Mouse (Mus musculus) hindbrain, postnatal 0 days (tissue): Measurements from ENCODE around the gene Cilp. TPM values are rescaled to one million over a fixed set of nuclear protein-coding genes. Genes with fewer than 3 reads are reported as not detected.
A peak's percentile ranks its signal among the peaks of the same experiment; 100 is the strongest.
"Not testable (repeated sequence)": the region's sequence is repeated elsewhere in the genome, so short reads cannot be mapped to it uniquely, and the experiment has no call there.

Experiments used
- ATAC-seq: fragments of 200-750 bp; cut with Nextera tagmentation; 2 replicates; pipeline ENCODE4 v1.8.0; 2017; ENCODE audit warnings: mild to moderate bottlenecking, moderate TSS enrichment, moderate library complexity
- DNase-seq: peaks from one replicate; pipeline ENCODE4 v3.0.0-alpha.2; 2015; ENCODE audit warnings: low spot score
- H3K27ac ChIP-seq: fragments of 300-500 bp; sonication (generic); 2 replicates; pipeline ENCODE4 v1.5.1; 2014; ENCODE audit warnings: mild to moderate bottlenecking
- H3K27me3 ChIP-seq: fragments of 300-500 bp; sonication (generic); 2 replicates; pipeline ENCODE4 v1.6.1; 2014; ENCODE audit warnings: low read length, mixed read lengths; ENCODE audit not compliant: insufficient read depth
- H3K36me3 ChIP-seq: fragments of 300-500 bp; sonication (generic); 2 replicates; pipeline ENCODE4 v1.6.1; 2014; ENCODE audit warnings: low read length, mixed read lengths; ENCODE audit not compliant: insufficient read depth
- H3K4me1 ChIP-seq: fragments of 300-500 bp; sonication (generic); 2 replicates; pipeline ENCODE4 v1.6.1; 2014; ENCODE audit warnings: antibody characterized with exemption, low read length, mixed read lengths; ENCODE audit not compliant: insufficient read depth
- H3K4me2 ChIP-seq: fragments of 300-500 bp; sonication (generic); 2 replicates; pipeline ENCODE4 v1.6.1; 2014; ENCODE audit warnings: low read depth, mild to moderate bottlenecking, low read length, moderate library complexity, mixed read lengths
- H3K4me3 ChIP-seq: fragments of 300-500 bp; sonication (generic); 2 replicates; pipeline ENCODE4 v1.5.1; 2014; ENCODE audit warnings: low read length
- H3K9ac ChIP-seq: fragments of 300-500 bp; sonication (generic); replicated peaks from 2 replicates; pipeline ENCODE4 v1.6.1; 2014; ENCODE audit warnings: mild to moderate bottlenecking, low read length, moderate library complexity, mixed read lengths
- H3K9me3 ChIP-seq: fragments of 300-500 bp; sonication (generic); 2 replicates; pipeline ENCODE4 v1.6.1; 2016; ENCODE audit warnings: low read length, mixed read lengths
- CTCF ChIP-seq: IDR thresholded peaks from 2 replicates; pipeline ENCODE4 v1.5.1; 2016; ENCODE audit warnings: antibody characterized with exemption, control low read depth, low read depth
- WGBS: fragments of 180-500 bp; shearing (Covaris S2); extraction: QIAGEN DNeasy Blood & Tissue Kit; methylation state at CpG from one replicate; pipeline ENCODE4 v1.1.7; 2014; 5-methylcytosine and 5-hydroxymethylcytosine counted together
- polyA plus RNA-seq: library from polyadenylated mRNA; unstranded; fragments of >200 nt; fragmentation: Nextera tagmentation; extraction: Ambion mirVana; gene quantifications from 2 replicates; pipeline ENCODE4 v1.2.1, GENCODE M21; 2015
- total RNA-seq: library from RNA; depleted of rRNA; stranded (reverse); fragments of >200 nt; gene quantifications from 2 replicates; pipeline ENCODE4 v1.2.3, GENCODE M21; 2014

Cilp gene
- total and polyA plus RNA-seq, 2 experiments from 2014 or later: 0.16 to 0.29 TPM

DNA sequence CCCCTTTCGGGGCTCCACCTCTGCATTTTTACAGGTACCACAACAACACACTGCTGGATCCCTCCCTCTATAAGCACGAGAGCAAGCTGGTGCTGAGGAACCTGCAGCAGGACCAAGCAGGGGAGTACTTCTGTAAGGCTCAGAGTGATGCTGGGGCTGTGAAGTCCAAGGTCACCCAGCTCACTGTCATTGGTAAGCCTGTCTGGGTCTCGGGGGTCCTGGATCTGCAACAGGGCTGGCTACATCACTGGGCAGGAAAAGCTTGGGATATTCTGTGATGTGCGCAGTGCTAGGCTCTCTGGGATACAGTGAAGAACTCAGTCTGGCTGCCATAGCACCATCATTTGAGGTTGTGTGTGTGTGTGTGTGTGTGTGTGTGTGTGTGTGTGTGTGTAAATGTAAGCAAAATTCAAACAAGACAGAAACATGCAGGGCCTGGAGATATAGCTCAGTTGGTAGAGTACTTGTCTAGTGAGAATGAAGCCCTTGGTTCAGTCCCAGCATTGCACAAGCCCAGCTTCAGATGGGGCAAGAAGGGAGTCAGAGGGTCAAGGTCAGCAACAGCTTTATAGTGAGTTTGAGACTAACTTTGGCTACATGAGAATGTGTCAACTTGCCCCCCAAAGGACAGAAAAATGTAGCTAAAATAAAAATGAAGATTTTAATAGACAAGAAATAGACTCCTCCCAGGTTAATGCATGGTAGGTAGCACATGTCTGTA is 11.0 kb downstream of the Cilp start:
- no peak for TF ChIP-seq CTCF
- Histone ChIP-seq H3K27ac (no peak overlapping the region), H3K9ac (no peak overlapping the region), H3K4me3 (no peak overlapping the region), H3K36me3 (no peaks in the 10 kb centered on the region), H3K4me1 (no peaks in the 10 kb centered on the region), H3K4me2 (no peak overlapping the region), H3K27me3 (no peaks in the 10 kb centered on the region), H3K9me3 (no peaks in the 10 kb centered on the region)
- WGBS: 81% methylated on average over 4 of the region's 4 CpGs
- DNase-seq: no peak
- ATAC-seq: no peak

- 0 out of 2 replicates have a peak, but pooled peaks have one; percentile 43 for ATAC-seq
- Histone ChIP-seq H3K36me3 (no peaks in the 10 kb centered on the region), H3K4me1 (no peaks in the 10 kb centered on the region), H3K27ac (peak overlapping the region; percentile 58; the same call in 1 of the 2 replicates), H3K4me2 (no peak overlapping the region), H3K9me3 (no peaks in the 10 kb centered on the region), H3K27me3 (no peaks in the 10 kb centered on the region), H3K4me3 (no peak overlapping the region), H3K9ac (no peak overlapping the region)
- TF ChIP-seq CTCF: peak; percentile 24; the same call in 1 of the 2 replicates
- 59% methylated on average over 5 of the region's 5 CpGs for WGBS
- peak; percentile 34 for DNase-seq
These were observed 16.7 kb downstream of the Cilp start for GRCm38 (mm10) chr9:65281536-65282151.

- 2% methylated on average over 3 of the region's 3 CpGs for WGBS
- TF ChIP-seq CTCF: peak; percentile 78
- no peak overlapping the region for H3K4me3 ChIP-seq
- no peak overlapping the region for H3K4me2 ChIP-seq
- H3K9ac ChIP-seq: no peak overlapping the region
- no peaks in the 10 kb centered on the region for H3K9me3 ChIP-seq
- H3K27me3 ChIP-seq: no peaks in the 10 kb centered on the region
- no peaks in the 10 kb centered on the region for H3K36me3 ChIP-seq
- ATAC-seq (peak; percentile 81), DNase-seq (peak; percentile 81)
- H3K27ac ChIP-seq: no peak overlapping the region
- H3K4me1 ChIP-seq: no peaks in the 10 kb centered on the region
These were observed 18.3 kb downstream of the Cilp start for GRCm38 (mm10) chr9:65283301-65283700.

GRCm38 (mm10) chr9:65288252-65288651 is 23.3 kb downstream of the Cilp start:
- not testable (repeated sequence) for H3K4me3 ChIP-seq, H3K27ac ChIP-seq, H3K27me3 ChIP-seq, H3K36me3 ChIP-seq, H3K4me1 ChIP-seq, ATAC-seq, H3K9ac ChIP-seq, H3K4me2 ChIP-seq, H3K9me3 ChIP-seq, DNase-seq
- WGBS: 87% methylated on average over 5 of the region's 5 CpGs

- DNase-seq (no peak), ATAC-seq (no peak)
- 94% methylated on average over 4 of the region's 4 CpGs for WGBS
- H3K4me3 ChIP-seq: no peak overlapping the region
- H3K36me3 ChIP-seq: no peaks in the 10 kb centered on the region
- no peaks in the 10 kb centered on the region for H3K9me3 ChIP-seq
- no peaks in the 10 kb centered on the region for H3K27me3 ChIP-seq
- H3K27ac ChIP-seq: no peak overlapping the region
- H3K4me2 ChIP-seq: no peak overlapping the region
- no peak overlapping the region for H3K9ac ChIP-seq
- TF ChIP-seq CTCF: no peak
- peaks cover 5% of the 10 kb centered on the region; the same call in 1 of the 2 replicates for H3K4me1 ChIP-seq
These were observed 25.0 kb downstream of the Cilp start for GRCm38 (mm10) chr9:65289988-65290387.

DNA sequence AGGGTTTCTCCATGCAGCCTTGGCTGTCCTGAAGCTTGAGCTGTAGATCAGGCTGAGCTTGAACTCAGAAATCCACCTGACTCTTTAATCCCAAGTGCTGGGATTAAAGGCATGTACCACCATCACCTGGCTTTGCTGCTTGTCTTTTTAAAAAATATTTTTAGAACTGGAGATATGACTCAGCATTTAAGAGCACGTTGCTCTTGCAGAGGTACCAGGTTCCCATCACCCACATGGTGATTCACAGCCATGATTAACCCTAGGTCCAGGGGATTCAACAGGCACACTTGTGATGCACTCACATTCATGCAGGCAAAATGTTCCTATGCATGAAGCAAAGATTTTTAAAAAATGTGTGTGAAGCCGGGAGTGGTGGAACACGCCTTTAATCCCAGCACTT is 27.4 kb downstream of the Cilp start:
- H3K4me3 ChIP-seq: no peak overlapping the region

DNA sequence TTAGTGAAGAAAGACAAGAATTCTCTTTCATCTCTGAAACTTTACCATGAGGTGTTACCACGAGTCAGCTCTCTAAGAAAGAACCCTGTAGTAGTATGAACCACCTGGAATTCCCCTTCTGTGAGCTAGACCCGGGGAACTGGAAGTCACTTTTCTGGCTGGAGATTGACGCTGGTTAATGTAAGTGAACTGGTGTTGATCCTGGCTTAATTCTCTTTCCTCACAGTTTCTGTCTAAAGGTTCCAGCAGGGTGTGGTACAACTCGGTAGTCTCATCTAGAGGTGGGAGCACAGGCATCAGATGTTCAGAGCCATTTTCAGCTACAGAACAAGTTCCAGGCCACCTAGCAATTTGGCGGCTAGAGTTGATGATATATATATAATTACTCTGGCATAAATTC is 28.1 kb downstream of the Cilp start:
- TF ChIP-seq CTCF: no peak
- Histone ChIP-seq H3K27me3 (no peaks in the 10 kb centered on the region), H3K36me3 (no peaks in the 10 kb centered on the region), H3K4me2 (peak overlapping the region; percentile 87), H3K27ac (peak overlapping the region; percentile 86), H3K9me3 (no peaks in the 10 kb centered on the region), H3K4me1 (peaks cover 5% of the 10 kb centered on the region; the same call in 1 of the 2 replicates), H3K9ac (peak overlapping the region; percentile 91), H3K4me3 (peak overlapping the region; percentile 84)
- 32% methylated on average over 5 of the region's 5 CpGs for WGBS
- ATAC-seq (no peak), DNase-seq (no peak)

More for the DNA sequence above, 27.4 kb downstream of the Cilp start:
- H3K27me3 ChIP-seq: no peaks in the 10 kb centered on the region
- no peak overlapping the region for H3K9ac ChIP-seq
- 92% methylated on average over 3 of the region's 3 CpGs for WGBS
- TF ChIP-seq CTCF: no peak
- H3K4me1 ChIP-seq: peaks cover 5% of the 10 kb centered on the region; the same call in 1 of the 2 replicates
- H3K36me3 ChIP-seq: no peaks in the 10 kb centered on the region
- ATAC-seq (no peak), DNase-seq (no peak)
- H3K9me3 ChIP-seq: no peaks in the 10 kb centered on the region
- no peak overlapping the region for H3K4me2 ChIP-seq
- no peak overlapping the region for H3K27ac ChIP-seq
